Mouse (Mus musculus) kidney, postnatal 10 days (tissue): ENCODE results near the gene Spaca7.
"Not testable (repeated sequence)": the region's sequence is repeated elsewhere in the genome, so short reads cannot be mapped to it uniquely, and the experiment has no call there.

Experiments
- DNase-seq: peaks from one replicate; pipeline ENCODE4 v3.0.0; 2021; ENCODE audit warnings: mixed read lengths

The Spaca7 gene

GRCm38 (mm10) chr8:12572814-12573534, at the start of gene Spaca7:
Spaca7 (plus strand) TSS chr8:12573029.
- peak; percentile 13 for DNase-seq

- DNase-seq = no peak
These were observed 48.5 kb upstream of the Spaca7 start for GRCm38 (mm10) chr8:12524279-12524678.

GRCm38 (mm10) chr8:12528659-12529058, 44.2 kb upstream of the Spaca7 start:
- no peak for DNase-seq

- peak; percentile 16 for DNase-seq
These were observed 37.2 kb upstream of the Spaca7 start for GRCm38 (mm10) chr8:12535617-12536016.

DNA sequence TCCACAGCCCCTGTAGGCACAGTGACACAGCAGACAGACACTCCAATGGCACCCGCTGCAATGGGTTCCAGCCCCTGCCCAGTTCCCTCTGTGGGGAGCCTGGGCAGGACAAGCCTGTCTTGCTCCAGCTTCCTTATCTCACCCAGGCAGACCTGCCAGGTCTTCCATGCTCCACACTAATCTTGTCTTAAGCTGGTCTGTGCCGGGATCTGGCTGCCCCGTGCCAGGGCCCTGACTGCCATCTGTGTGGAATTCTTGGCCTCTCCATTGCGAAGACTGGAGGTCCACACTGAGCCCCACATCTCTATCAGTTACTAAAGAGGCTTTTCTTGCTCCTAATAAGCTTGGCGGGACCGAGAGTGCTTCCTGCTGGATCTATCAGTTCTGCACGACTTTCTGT, 36.5 kb upstream of the Spaca7 start:
- DNase-seq = no peak

- no peak for DNase-seq
These were observed 27.6 kb upstream of the Spaca7 start for GRCm38 (mm10) chr8:12545236-12545635.

- DNase-seq = no peak
These were observed 27.2 kb upstream of the Spaca7 start for GRCm38 (mm10) chr8:12545671-12546070.

- DNase-seq = no peak
These were observed 25.2 kb upstream of the Spaca7 start for GRCm38 (mm10) chr8:12547466-12548220.

DNA sequence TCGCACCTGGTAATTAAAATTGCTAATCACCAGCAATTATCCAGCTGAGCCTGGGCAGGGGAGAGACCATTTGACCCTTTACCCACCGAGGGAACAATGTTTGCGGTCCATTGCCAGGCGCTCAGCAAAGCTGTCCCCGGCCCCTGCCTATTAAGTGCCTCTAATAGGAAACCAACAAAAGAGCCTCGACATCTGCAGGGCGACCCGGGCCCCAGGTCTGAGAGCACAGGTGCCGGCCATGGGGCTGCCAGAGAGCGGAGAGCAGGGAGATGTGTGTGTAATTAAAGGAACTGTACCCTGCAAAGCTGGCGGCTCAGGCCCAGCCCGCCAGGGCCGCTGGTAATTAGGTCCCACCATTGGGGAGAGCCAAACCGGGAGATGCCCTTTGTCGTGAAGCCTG, 24.6 kb upstream of the Spaca7 start:
- no peak for DNase-seq

DNA sequence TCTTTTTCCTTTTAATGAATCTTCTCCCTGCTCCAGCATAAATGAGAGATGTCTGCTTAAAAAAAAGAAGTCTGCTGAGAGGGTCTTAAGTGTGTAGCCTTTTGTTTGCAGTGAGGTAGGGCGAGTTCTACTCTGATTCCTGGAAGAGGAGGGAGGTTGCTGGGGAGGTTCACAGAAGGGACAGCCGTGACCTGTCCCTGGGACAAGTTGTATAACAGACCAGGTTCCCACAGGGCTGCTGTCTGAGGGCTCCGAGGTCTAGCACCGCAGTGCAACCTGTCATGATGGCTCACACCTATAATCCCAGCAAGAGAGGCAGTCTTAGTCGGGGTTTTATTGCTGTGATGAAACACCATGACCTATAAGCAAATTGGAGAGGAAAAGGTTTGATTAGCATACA, 24.1 kb upstream of the Spaca7 start:
- DNase-seq = no peak

DNA sequence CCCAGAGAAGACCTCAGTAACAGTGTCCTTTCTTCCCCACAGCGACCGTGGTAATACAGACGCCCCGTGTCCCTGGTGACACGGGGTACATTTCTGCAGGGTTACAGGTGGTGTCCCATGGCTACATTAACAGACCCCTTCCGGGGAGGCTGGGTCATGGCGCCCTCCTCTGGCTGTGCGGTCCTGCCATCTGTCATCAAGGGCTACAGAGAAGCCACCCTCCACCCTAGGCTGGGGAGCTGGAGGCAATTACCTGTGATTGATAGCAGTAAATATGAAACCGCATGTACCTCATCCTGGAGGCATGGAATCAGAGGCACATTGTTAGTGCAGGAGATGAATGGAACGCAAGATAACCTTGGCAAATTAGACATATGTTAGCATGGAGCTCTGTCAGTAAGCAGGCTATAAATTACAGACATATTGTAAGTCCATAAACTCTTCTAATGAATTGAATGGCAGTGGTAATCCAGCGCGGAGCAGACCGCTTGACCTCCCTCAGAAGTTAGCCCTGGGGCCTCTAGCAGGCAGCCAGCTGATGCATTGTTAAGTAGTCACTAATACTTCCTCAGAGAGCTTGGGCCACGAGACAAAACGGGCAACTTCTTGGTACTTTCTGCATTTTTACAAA, 17.2 kb upstream of the Spaca7 start:
- DNase-seq = no peak

GRCm38 (mm10) chr8:12558786-12559185, 14.0 kb upstream of the Spaca7 start:
- DNase-seq = no peak

DNA sequence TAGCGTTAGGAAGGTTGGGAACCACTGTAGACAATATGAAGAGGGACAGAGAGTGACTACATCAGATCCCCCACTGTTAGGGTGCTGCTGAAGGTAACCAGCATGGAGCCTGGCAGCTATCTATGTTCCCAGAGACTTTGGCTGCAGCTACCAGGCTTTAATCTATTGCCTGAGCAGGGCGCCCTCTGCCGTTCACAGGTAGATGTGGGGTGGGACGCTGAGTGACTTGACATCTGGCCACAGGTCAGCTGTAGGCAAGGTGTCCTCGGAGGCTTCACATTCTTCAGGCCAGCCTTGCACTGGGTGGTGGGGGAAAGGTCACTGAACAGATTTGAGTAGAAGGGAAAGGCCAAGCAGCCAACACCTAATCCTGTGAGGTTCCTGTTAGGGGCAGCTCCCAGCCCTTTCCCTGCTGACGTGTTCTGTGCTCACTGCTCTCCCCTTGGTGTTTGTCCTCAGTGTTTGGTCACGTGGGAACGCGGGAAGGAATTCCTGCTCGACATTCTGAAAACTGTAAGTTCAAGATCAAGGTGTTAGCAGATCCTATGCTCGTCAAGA, 11.3 kb upstream of the Spaca7 start:
- DNase-seq = peak; percentile 85

DNA sequence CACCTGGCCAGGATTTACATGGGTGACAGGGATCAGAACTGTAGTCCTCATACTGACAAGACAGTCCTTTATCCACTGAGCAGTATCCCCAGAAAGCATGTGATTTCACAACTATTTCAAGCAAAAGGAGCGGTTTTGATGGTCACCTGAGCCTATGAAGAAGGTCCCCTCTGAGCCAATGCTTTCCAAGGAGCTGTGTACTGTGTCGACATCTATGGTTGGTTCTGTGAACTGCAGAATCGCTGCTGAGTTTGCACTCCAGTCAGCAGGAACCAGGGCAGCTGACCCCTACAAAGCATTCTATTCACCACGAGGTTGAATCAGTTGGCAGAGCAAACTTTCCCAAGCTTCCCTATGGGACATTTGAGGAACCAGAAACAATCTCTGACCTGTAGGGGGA, 8.5 kb upstream of the Spaca7 start:
- peak; percentile 60 for DNase-seq

GRCm38 (mm10) chr8:12565488-12565887, 7.3 kb upstream of the Spaca7 start:
- no peak for DNase-seq

DNA sequence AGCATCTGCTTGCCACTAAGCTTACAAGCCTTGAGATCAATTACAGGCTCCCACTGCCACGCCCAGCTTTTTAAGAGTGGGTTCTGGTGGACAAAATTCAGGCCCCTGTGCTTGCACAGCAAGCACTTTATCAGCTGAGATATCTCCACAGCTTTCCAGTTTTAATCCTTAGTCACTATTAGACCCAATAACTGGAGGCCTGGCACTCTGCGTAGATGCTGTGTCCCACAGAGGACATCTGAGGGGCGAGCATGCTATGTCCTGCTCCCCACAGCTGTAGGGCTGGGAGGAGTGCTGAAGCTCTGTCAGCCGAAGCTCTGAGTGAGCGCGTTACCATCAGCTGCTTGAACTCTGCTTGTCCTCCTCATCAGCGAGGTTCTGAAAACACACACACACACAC, 6.3 kb upstream of the Spaca7 start:
- no peak for DNase-seq

GRCm38 (mm10) chr8:12576003-12576402, 3.2 kb downstream of the Spaca7 start:
- no peak for DNase-seq

GRCm38 (mm10) chr8:12576739-12577138, 3.9 kb downstream of the Spaca7 start:
- peak; percentile 37 for DNase-seq

DNA sequence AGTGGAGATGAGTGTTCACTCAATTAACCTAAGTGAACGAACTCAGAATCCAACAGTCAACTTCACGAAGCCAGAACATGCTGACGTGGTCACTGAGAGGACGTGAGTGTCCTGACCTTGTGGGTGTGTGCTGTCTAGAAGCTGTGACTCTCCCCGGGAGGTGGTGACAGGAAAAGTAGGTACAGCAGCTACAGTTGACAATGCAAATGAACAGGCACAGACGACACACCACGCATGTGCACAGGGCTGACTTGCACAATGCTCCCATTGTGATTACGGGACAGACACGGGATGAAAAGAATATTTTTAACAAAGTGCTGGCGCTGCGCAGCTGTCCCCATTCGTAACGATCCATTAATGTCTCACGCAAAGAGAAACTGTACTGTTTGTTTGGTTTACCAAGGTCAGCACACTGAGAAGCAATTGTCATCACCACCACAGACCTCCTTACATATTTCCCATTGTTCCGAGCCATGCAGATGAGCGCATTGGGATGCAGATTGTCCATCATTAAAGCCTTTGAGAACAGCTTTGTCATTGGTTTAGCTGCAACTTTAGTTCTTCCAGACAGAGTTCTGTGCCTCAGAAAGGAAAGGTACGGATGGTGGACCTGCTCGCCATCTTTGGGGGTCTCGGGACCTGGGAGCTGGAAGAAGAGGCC, 6.6 kb downstream of the Spaca7 start:
- not testable (repeated sequence) for DNase-seq

GRCm38 (mm10) chr8:12583785-12584184, 11.0 kb downstream of the Spaca7 start:
- DNase-seq = no peak

DNA sequence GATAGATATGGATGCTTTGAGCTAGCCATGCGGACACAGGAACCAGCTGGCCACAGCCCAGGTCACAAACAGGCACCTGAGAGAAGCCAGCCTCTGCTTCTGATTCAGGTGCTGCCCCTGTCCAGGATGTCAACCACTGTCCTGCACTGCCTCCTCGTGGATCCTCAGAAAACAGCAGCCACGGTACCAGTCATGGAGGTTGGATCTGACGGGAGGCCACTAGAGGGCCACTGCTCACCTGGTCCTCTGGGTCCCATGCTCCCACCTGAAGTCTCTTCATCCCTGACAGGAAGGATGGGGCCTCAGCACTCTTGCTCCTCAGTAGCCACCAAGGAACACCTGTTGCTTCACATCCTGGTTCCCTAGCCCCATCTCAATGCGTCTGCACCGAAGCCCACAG, 34.4 kb downstream of the Spaca7 start:
- peak; percentile 87 for DNase-seq

- DNase-seq = no peak
These were observed 36.0 kb downstream of the Spaca7 start for GRCm38 (mm10) chr8:12608810-12609209.
